Mouse (Mus musculus) stomach, postnatal 0 days (tissue): ENCODE data around the gene Erlin1. TPM values are rescaled to one million over a fixed set of nuclear protein-coding genes. Genes with fewer than 3 reads are reported as not detected.

Source experiments
- ATAC-seq: fragments of 200-750 bp; cut with Nextera tagmentation; 2 replicates; pipeline ENCODE4 v1.8.0; 2017; ENCODE audit not compliant: low FRiP score, low TSS enrichment
- DNase-seq: peaks from one replicate; pipeline ENCODE4 v3.0.0-alpha.2; 2016; ENCODE audit warnings: low spot score
- H3K27ac ChIP-seq: fragments of 300-500 bp; sonication (generic); replicated peaks from 2 replicates; pipeline ENCODE4 v1.5.1; 2014; ENCODE audit warnings: mild to moderate bottlenecking, control low read depth
- H3K27me3 ChIP-seq: fragments of 300-500 bp; sonication (generic); 2 replicates; pipeline ENCODE4 v1.6.1; 2014; ENCODE audit warnings: low read length; ENCODE audit not compliant: control insufficient read depth, insufficient read depth
- H3K36me3 ChIP-seq: fragments of 300-500 bp; sonication (generic); 2 replicates; pipeline ENCODE4 v1.6.1; 2014; ENCODE audit warnings: low read length, mixed read lengths; ENCODE audit not compliant: control insufficient read depth, insufficient read depth
- H3K4me1 ChIP-seq: fragments of 300-500 bp; sonication (generic); replicated peaks from 2 replicates; pipeline ENCODE4 v1.6.1; 2014; ENCODE audit warnings: antibody characterized with exemption; ENCODE audit not compliant: control insufficient read depth, insufficient read depth
- H3K4me2 ChIP-seq: fragments of 300-500 bp; sonication (generic); replicated peaks from 2 replicates; pipeline ENCODE4 v1.6.1; 2014; ENCODE audit warnings: low read depth, mild to moderate bottlenecking, control low read depth, moderate library complexity
- H3K4me3 ChIP-seq: fragments of 300-500 bp; sonication (generic); 2 replicates; pipeline ENCODE4 v1.5.1; 2014; ENCODE audit warnings: low read depth, low read length, control low read depth
- H3K9ac ChIP-seq: fragments of 300-500 bp; sonication (generic); 2 replicates; pipeline ENCODE4 v1.6.1; 2014; ENCODE audit warnings: mild to moderate bottlenecking, low read length, control low read depth, mixed read lengths
- H3K9me3 ChIP-seq: fragments of 300-500 bp; sonication (generic); 2 replicates; pipeline ENCODE4 v1.6.1; 2016; ENCODE audit warnings: low read length; ENCODE audit not compliant: control insufficient read depth
- CTCF ChIP-seq: IDR thresholded peaks from 2 replicates; pipeline ENCODE4 v1.5.1; 2016; ENCODE audit warnings: antibody characterized with exemption, low read depth, mild to moderate bottlenecking, moderate library complexity
- EP300 ChIP-seq: optimal IDR thresholded peaks from 2 replicates; pipeline ENCODE3; 2016; ENCODE audit warnings: antibody characterized with exemption
- WGBS: fragments of 180-500 bp; shearing (Covaris S2); extraction: QIAGEN DNeasy Blood & Tissue Kit; methylation state at CpG from one replicate; pipeline ENCODE4 v1.1.7; 2014; 5-methylcytosine and 5-hydroxymethylcytosine counted together
- polyA plus RNA-seq: library from polyadenylated mRNA; unstranded; fragments of >200 nt; fragmentation: Nextera tagmentation; extraction: Ambion mirVana; gene quantifications from 2 replicates; pipeline ENCODE4 v1.2.1, GENCODE M21; 2015

The Erlin1 gene
- 36.6 and 40.1 TPM in 2 replicates for polyA plus RNA-seq

DNA sequence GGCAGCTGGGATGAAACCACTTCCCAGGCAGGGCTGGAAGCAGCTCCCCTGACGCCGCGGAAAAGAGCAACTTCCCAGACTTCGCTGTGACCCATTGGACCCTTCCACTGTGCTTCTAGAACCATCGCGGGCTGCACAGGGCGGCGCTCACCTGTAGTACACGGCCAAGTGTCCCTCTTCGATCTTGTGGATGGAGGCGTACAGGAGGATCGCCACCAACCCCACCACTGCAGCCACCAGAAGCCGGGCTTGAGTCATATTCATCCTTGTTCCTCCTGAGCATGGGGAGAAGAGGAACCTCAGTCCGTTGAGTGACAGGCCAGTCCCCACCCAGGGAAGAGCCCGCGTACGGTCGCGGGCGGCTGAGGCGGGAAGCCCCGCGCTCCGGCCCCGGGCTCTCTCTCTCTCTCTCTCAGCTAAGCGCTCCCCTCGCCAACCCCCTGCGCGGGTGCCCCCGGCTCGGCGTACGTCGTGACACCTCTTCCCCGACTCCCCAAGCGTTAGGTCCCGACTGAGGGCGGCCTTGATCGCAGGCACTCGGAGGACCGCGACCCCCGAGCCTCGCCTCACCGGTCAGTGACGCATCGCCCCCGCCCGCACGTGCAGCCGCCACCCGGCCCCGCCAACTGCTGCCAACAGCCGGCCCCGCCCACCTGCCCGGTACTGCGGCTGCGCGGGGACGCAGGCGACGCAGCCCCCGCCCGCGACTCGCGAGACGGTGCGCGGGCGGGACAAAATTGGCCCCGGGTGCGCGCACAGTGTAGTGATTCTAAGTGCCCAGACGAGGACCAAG is at the start of gene Erlin1:
TSS of gene Erlin1 (minus strand) at position 665 of the 793 bp plus-strand sequence.
- peak within 1 kb of the TSS; percentile 84 for H3K27ac ChIP-seq
- under 1% methylated on average over 71 of the region's 75 CpGs for WGBS
- TF ChIP-seq CTCF (no peak), EP300 (peak; percentile 59)
- H3K27me3 ChIP-seq = no peaks in the 10 kb centered on the region
- H3K9ac ChIP-seq = peak within 1 kb of the TSS; percentile 80
- H3K4me3 ChIP-seq = peak within 1 kb of the TSS; percentile 81
- H3K36me3 ChIP-seq = no peaks in the 10 kb centered on the region
- H3K4me2 ChIP-seq = peak within 1 kb of the TSS; percentile 86
- H3K4me1 ChIP-seq = 0 out of 2 replicates have a peak, but pooled peaks cover 2% of the 10 kb centered on the region
- DNase-seq (peak; percentile 92), ATAC-seq (peak; percentile 85)
- H3K9me3 ChIP-seq = no peaks in the 10 kb centered on the region

- Histone ChIP-seq H3K36me3 (peaks cover 30% of the 10 kb centered on the region), H3K27ac (no peak overlapping the region), H3K27me3 (no peaks in the 10 kb centered on the region), H3K9ac (no peak overlapping the region), H3K4me2 (no peak overlapping the region), H3K4me3 (no peak overlapping the region), H3K4me1 (no peaks in the 10 kb centered on the region), H3K9me3 (no peaks in the 10 kb centered on the region)
- ATAC-seq = no peak
- DNase-seq = no peak
- TF ChIP-seq CTCF (no peak), EP300 (no peak)
These were observed 48.2 kb upstream of the Erlin1 start for GRCm38 (mm10) chr19:44117793-44118192.

- ATAC-seq = no peak
- peak; percentile 46 for DNase-seq
- 62% methylated on average over 7 of the region's 7 CpGs for WGBS
These were observed 42.1 kb upstream of the Erlin1 start for GRCm38 (mm10) chr19:44111706-44112105.

DNA sequence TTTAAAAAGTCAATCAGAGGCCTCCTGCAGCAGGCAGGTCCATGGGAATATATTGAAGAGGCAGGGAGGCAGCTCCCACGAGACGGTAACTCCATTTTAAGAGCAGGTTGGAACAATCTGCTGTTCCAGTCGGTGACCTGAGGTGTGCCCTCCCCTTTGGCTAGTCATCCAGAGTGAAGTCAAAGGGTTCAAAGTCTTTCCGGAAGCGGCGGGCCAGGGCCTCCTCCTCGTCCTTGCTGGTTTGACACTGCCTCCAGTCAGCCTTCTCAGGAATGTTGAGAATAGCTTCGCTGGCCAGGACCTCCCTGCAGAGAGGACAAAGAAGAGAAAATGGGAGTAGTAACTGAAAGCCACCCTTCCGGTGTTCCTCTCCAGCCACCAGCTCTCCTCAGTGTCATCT is 40.8 kb upstream of the Erlin1 start:
- TF ChIP-seq EP300 (no peak), CTCF (no peak)
- ATAC-seq = no peak
- Histone ChIP-seq H3K27me3 (no peaks in the 10 kb centered on the region), H3K27ac (no peak overlapping the region), H3K9ac (no peak overlapping the region), H3K4me2 (no peak overlapping the region), H3K9me3 (no peaks in the 10 kb centered on the region), H3K36me3 (peaks cover 9% of the 10 kb centered on the region; the same call in 1 of the 2 replicates), H3K4me1 (no peaks in the 10 kb centered on the region), H3K4me3 (no peak overlapping the region)
- DNase-seq = no peak
- WGBS = 83% methylated on average over 9 of the region's 9 CpGs

More at GRCm38 (mm10) chr19:44111706-44112105, 42.1 kb upstream of the Erlin1 start:
- H3K27me3 ChIP-seq = no peaks in the 10 kb centered on the region
- no peak overlapping the region for H3K4me3 ChIP-seq
- no peak overlapping the region for H3K27ac ChIP-seq
- TF ChIP-seq CTCF = peak; percentile 64
- TF ChIP-seq EP300 = no peak
- H3K9ac ChIP-seq = no peak overlapping the region
- no peaks in the 10 kb centered on the region for H3K9me3 ChIP-seq
- peaks cover 9% of the 10 kb centered on the region; the same call in 1 of the 2 replicates for H3K36me3 ChIP-seq
- H3K4me2 ChIP-seq = no peak overlapping the region
- H3K4me1 ChIP-seq = no peaks in the 10 kb centered on the region

- Histone ChIP-seq H3K4me2 (no peak overlapping the region), H3K27ac (no peak overlapping the region), H3K27me3 (no peaks in the 10 kb centered on the region), H3K4me1 (no peaks in the 10 kb centered on the region), H3K36me3 (peaks cover 8% of the 10 kb centered on the region; the same call in 1 of the 2 replicates), H3K9ac (no peak overlapping the region), H3K4me3 (no peak overlapping the region), H3K9me3 (no peaks in the 10 kb centered on the region)
- DNase-seq (no peak), ATAC-seq (no peak)
- TF ChIP-seq CTCF (no peak), EP300 (no peak)
These were observed 39.4 kb upstream of the Erlin1 start for GRCm38 (mm10) chr19:44108996-44109395.
